Mouse (Mus musculus) liver, embryonic 14.5 days (tissue): ENCODE measurements at regions not wholly inside any gene's neighbourhood (a gene's known extent, or its start where the extent isn't known, plus 50 kb on each side); places are given as distances from the start of the nearest gene placed in this dataset.

Source experiments
- ATAC-seq: fragments of 200-750 bp; cut with Nextera tagmentation; 2 replicates; pipeline ENCODE4 v1.8.0; 2017; ENCODE audit warnings: moderate number of reproducible peaks, mild to moderate bottlenecking, moderate library complexity; ENCODE audit not compliant: insufficient read depth
- DNase-seq, 3 experiments: peaks; one replicate each; pipeline ENCODE4 v3.0.0-alpha.2; 2012 to 2013; ENCODE audit warnings: low read depth in 3 of 3, low spot score in 3 of 3
- H3K27ac ChIP-seq: fragments of 300-500 bp; sonication (generic); 2 replicates; pipeline ENCODE4 v1.5.1; 2014; ENCODE audit warnings: moderate library complexity, mild to moderate bottlenecking, control low read depth, inconsistent platforms
- H3K27me3 ChIP-seq: fragments of 300-500 bp; sonication (generic); 2 replicates; pipeline ENCODE4 v1.6.1; 2014; ENCODE audit warnings: mild to moderate bottlenecking, low read length, moderate library complexity; ENCODE audit not compliant: control insufficient read depth, insufficient read depth
- H3K36me3 ChIP-seq: fragments of 300-500 bp; sonication (generic); replicated peaks from 2 replicates; pipeline ENCODE4 v1.6.1; 2014; ENCODE audit warnings: low read depth; ENCODE audit not compliant: control insufficient read depth, insufficient read depth
- H3K4me1 ChIP-seq, 2 experiments: fragments of 200-500 bp in 1 of 2; fragments of 300-500 bp in 1 of 2; sonication (generic) in 1 of 2; replicated peaks; 2 replicates each; pipeline ENCODE4 v1.6.1; 2012 to 2014; ENCODE audit warnings: antibody characterized with exemption in 1 of 2, inconsistent platforms in 1 of 2, low read length in 1 of 2; ENCODE audit not compliant: control insufficient read depth in 2 of 2, insufficient read depth in 2 of 2
- H3K4me2 ChIP-seq: fragments of 300-500 bp; sonication (generic); 2 replicates; pipeline ENCODE4 v1.6.1; 2014; ENCODE audit warnings: low read depth, mild to moderate bottlenecking, control low read depth, moderate library complexity
- H3K4me3 ChIP-seq, 2 experiments: fragments of 200-500 bp in 1 of 2; fragments of 300-500 bp in 1 of 2; sonication (generic) in 1 of 2; 2 replicates each; pipeline ENCODE4 v1.5.1; 2012 to 2014; ENCODE audit warnings: low read depth in 2 of 2, low read length in 2 of 2, mild to moderate bottlenecking in 2 of 2, control low read depth in 1 of 2, inconsistent platforms in 1 of 2, moderate library complexity in 1 of 2; ENCODE audit not compliant: insufficient read depth in 1 of 2
- H3K9ac ChIP-seq: fragments of 300-500 bp; sonication (generic); replicated peaks from 2 replicates; pipeline ENCODE4 v1.6.1; 2014; ENCODE audit warnings: mild to moderate bottlenecking, control low read depth, moderate library complexity
- H3K9me3 ChIP-seq: fragments of 300-500 bp; sonication (generic); 2 replicates; pipeline ENCODE4 v1.6.1; 2016; ENCODE audit warnings: low read length, mixed read lengths; ENCODE audit not compliant: control insufficient read depth
- CTCF ChIP-seq: IDR thresholded peaks from 2 replicates; pipeline ENCODE4 v1.5.1; 2016; ENCODE audit warnings: antibody characterized with exemption, low read depth, control low read depth
- EP300 ChIP-seq: IDR thresholded peaks from 2 replicates; pipeline ENCODE4 v1.6.1; 2016; ENCODE audit warnings: antibody characterized with exemption, low read depth
- WGBS: fragments of 180-500 bp; shearing (Covaris S2); extraction: QIAGEN DNeasy Blood & Tissue Kit; methylation state at CpG from one replicate; pipeline ENCODE4 v1.1.7; 2014; ENCODE audit not compliant: insufficient replicate concordance; 5-methylcytosine and 5-hydroxymethylcytosine counted together

- 25% methylated on average over 2 of the region's 2 CpGs for WGBS
- no peaks in the 10 kb centered on the region for H3K27me3 ChIP-seq
- H3K27ac ChIP-seq, result no peak overlapping the region
- H3K36me3 ChIP-seq, result no peaks in the 10 kb centered on the region
- no peak overlapping the region for H3K4me2 ChIP-seq
- no peak overlapping the region for H3K4me3 ChIP-seq
- TF ChIP-seq CTCF (no peak), EP300 (no peak)
- no peaks in the 10 kb centered on the region for H3K4me1 ChIP-seq
- no peak for ATAC-seq
- no peaks in the 10 kb centered on the region for H3K9me3 ChIP-seq
- DNase-seq, result no peak
- no peak overlapping the region for H3K9ac ChIP-seq
Observed at GRCm38 (mm10) chr11:20934191-20935062, 103.6 kb upstream of the Lgalsl start.

- Histone ChIP-seq H3K4me3 (no peak overlapping the region), H3K27me3 (no peaks in the 10 kb centered on the region), H3K4me2 (no peak overlapping the region), H3K9ac (no peak overlapping the region), H3K36me3 (no peaks in the 10 kb centered on the region), H3K4me1 (no peaks in the 10 kb centered on the region), H3K9me3 (no peaks in the 10 kb centered on the region), H3K27ac (no peak overlapping the region)
- no peak for ATAC-seq
- TF ChIP-seq EP300 (no peak), CTCF (no peak)
- no peak for DNase-seq
Observed at GRCm38 (mm10) chr11:20935063-20935370, 104.2 kb upstream of the Lgalsl start.

- no peak overlapping the region for H3K4me3 ChIP-seq
- no peak overlapping the region for H3K27ac ChIP-seq
- DNase-seq, result no peak
- H3K4me2 ChIP-seq, result no peak overlapping the region
- ATAC-seq, result no peak
- no peak for TF ChIP-seq EP300
- TF ChIP-seq CTCF, result no peak
- no peaks in the 10 kb centered on the region for H3K9me3 ChIP-seq
- no peaks in the 10 kb centered on the region for H3K36me3 ChIP-seq
- H3K27me3 ChIP-seq, result no peaks in the 10 kb centered on the region
- WGBS, result 55% methylated on average over 2 of the region's 2 CpGs
- no peaks in the 10 kb centered on the region for H3K4me1 ChIP-seq
- no peak overlapping the region for H3K9ac ChIP-seq
Observed at GRCm38 (mm10) chr11:20935910-20936309, 105.1 kb upstream of the Lgalsl start.

GRCm38 (mm10) chr11:20936996-20937395 is 106.1 kb upstream of the Lgalsl start:
- H3K4me2 ChIP-seq, result no peak overlapping the region
- TF ChIP-seq EP300 (no peak), CTCF (no peak)
- 64% methylated on average over 1 of the region's 1 CpGs for WGBS

GRCm38 (mm10) chr11:20937942-20938341 is 107.1 kb upstream of the Lgalsl start:
- Histone ChIP-seq H3K4me1 (no peaks in the 10 kb centered on the region), H3K27me3 (no peaks in the 10 kb centered on the region), H3K9ac (no peak overlapping the region), H3K36me3 (no peaks in the 10 kb centered on the region), H3K27ac (no peak overlapping the region), H3K4me3 (no peak overlapping the region), H3K4me2 (no peak overlapping the region), H3K9me3 (no peaks in the 10 kb centered on the region)
- WGBS, result 75% methylated on average over 4 of the region's 4 CpGs
- no peak for DNase-seq
- TF ChIP-seq CTCF (no peak), EP300 (no peak)
- ATAC-seq, result no peak

More at GRCm38 (mm10) chr11:20936996-20937395, 106.1 kb upstream of the Lgalsl start:
- H3K36me3 ChIP-seq, result no peaks in the 10 kb centered on the region
- no peak overlapping the region for H3K4me3 ChIP-seq
- no peak overlapping the region for H3K9ac ChIP-seq
- H3K27me3 ChIP-seq, result no peaks in the 10 kb centered on the region
- DNase-seq (no peak), ATAC-seq (no peak)
- H3K9me3 ChIP-seq, result no peaks in the 10 kb centered on the region
- no peaks in the 10 kb centered on the region for H3K4me1 ChIP-seq
- no peak overlapping the region for H3K27ac ChIP-seq
